Mouse (Mus musculus) kidney, embryonic 16.5 days (tissue): ENCODE results near the gene Coq4. TPM values are rescaled to one million over a fixed set of nuclear protein-coding genes. Genes with fewer than 3 reads are reported as not detected.

Experiments
- ATAC-seq: fragments of 200-750 bp; cut with Nextera tagmentation; 2 replicates; pipeline ENCODE4 v1.8.0; 2017; ENCODE audit warnings: moderate TSS enrichment; ENCODE audit not compliant: low FRiP score, low TSS enrichment
- H3K27ac ChIP-seq: fragments of 300-500 bp; sonication (generic); 2 replicates; pipeline ENCODE4 v1.5.1; 2014; ENCODE audit warnings: low read length
- H3K27me3 ChIP-seq: fragments of 300-500 bp; sonication (generic); 2 replicates; pipeline ENCODE4 v1.6.1; 2014; ENCODE audit warnings: low read length, control low read depth, mixed read lengths; ENCODE audit not compliant: insufficient read depth
- H3K36me3 ChIP-seq: fragments of 300-500 bp; sonication (generic); 2 replicates; pipeline ENCODE4 v1.6.1; 2014; ENCODE audit warnings: low read length, control low read depth, mixed read lengths; ENCODE audit not compliant: insufficient read depth
- H3K4me1 ChIP-seq: fragments of 300-500 bp; sonication (generic); 2 replicates; pipeline ENCODE4 v1.6.1; 2014; ENCODE audit warnings: low read length, control low read depth, mixed read lengths; ENCODE audit not compliant: insufficient read depth
- H3K4me2 ChIP-seq: fragments of 300-500 bp; sonication (generic); replicated peaks from 2 replicates; pipeline ENCODE4 v1.6.1; 2014; ENCODE audit warnings: low read depth, low read length
- H3K4me3 ChIP-seq: fragments of 300-500 bp; sonication (generic); 2 replicates; pipeline ENCODE4 v1.5.1; 2014; ENCODE audit warnings: mild to moderate bottlenecking, low read length
- H3K9ac ChIP-seq: fragments of 300-500 bp; sonication (generic); replicated peaks from 2 replicates; pipeline ENCODE4 v1.6.1; 2014; ENCODE audit warnings: low read length
- H3K9me3 ChIP-seq: fragments of 300-500 bp; sonication (generic); 2 replicates; pipeline ENCODE4 v1.6.1; 2016; ENCODE audit warnings: low read length, control low read depth
- WGBS: fragments of 180-500 bp; shearing (Covaris S2); extraction: QIAGEN DNeasy Blood & Tissue Kit; methylation state at CpG from one replicate; pipeline ENCODE4 v1.1.7; 2014; 5-methylcytosine and 5-hydroxymethylcytosine counted together
- polyA plus RNA-seq: library from polyadenylated mRNA; unstranded; fragments of >200 nt; fragmentation: Nextera tagmentation; extraction: Ambion mirVana; gene quantifications from 2 replicates; pipeline ENCODE4 v1.2.1, GENCODE M21; 2015

Gene Coq4
- polyA plus RNA-seq, 1 experiment from 2014 or later: 44.7 TPM

DNA sequence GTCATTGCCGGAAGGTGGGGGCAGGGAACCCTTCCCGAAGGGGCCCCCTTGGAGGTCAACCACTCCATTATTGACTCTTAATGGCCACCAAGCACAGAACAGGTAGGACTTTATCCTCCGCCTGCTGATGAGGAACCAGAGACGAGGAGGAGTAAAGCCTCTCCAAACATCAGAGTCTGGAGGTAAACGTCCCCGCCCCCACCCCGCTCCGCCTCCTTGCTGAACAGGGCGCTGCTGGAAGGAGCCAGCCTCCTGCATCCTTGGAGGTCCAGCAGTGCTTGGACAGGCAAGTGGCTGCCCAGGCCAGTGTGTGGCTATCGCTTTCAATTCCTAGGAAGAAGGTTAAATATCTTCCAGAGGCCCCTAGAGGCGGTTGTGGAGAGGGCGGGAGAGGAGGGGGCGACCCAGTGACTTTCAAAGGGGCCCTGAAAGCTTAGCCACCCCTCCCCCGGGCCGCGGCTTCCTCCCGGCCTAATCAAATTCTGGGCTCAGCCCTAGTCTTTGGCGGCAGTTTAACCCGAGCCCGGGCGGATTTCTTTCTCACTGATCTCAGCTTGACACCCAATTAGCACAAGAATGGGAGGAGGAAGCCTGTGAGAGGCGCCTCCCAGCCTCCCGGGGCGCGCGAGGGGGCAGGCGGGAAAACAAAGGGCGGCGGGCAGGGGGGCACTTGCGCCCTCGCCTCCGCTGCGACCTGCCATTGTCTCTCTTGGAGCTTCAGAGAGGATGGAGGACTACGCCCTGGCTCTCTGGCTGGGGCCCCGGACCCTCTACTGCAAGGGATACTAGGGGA lies 32.9 kb downstream of the Coq4 start, which contains the start of gene Urm1:
Urm1 (plus strand) TSS at position 51 of the 793 bp plus-strand sequence.
- H3K27ac ChIP-seq: peak within 1 kb of the TSS; percentile 99
- H3K9me3 ChIP-seq: no peaks in the 10 kb centered on the region
- H3K27me3 ChIP-seq: no peaks in the 10 kb centered on the region
- WGBS: under 1% methylated on average over 35 of the region's 35 CpGs
- peak; percentile 91 for ATAC-seq
- peak within 1 kb of the TSS; percentile 47 for H3K4me3 ChIP-seq
- peak within 1 kb of the TSS; percentile 61 for H3K4me2 ChIP-seq
- H3K4me1 ChIP-seq: peaks cover 36% of the 10 kb centered on the region
- peaks cover 9% of the 10 kb centered on the region; the same call in 1 of the 2 replicates for H3K36me3 ChIP-seq
- peak within 1 kb of the TSS; percentile 72 for H3K9ac ChIP-seq

DNA sequence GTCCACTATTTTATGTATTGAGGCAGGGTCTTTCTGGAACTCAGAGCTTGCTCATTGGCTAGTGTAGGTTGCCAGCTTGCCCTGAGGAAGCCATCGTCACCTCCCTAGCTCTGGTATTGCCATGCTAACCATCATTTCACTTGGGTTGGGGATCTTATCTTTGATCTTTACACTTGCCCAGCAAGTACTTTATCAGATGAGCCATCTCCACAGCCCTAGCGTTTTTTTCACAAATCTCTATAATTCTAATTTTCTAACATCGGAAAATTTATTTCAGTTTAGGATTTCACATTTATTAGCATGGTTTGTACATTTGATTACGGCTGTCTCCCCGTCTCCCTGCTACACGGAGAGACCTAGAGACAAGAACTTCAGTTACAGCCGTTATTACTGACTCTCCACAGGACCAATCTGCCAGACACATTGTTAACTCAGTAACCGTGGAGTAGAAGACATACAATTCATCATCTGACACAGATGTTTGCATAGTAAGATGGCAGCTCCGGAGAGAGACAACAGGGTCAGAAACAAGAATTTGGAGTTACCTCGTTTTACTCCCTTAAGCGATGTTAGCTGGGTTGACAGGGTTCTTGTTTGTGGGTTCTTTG lies 39.1 kb downstream of the Coq4 start:
- Histone ChIP-seq H3K4me3 (peak overlapping the region; percentile 91), H3K36me3 (no peaks in the 10 kb centered on the region), H3K27me3 (no peaks in the 10 kb centered on the region), H3K4me2 (peak overlapping the region; percentile 79), H3K27ac (peak overlapping the region; percentile 98), H3K4me1 (peaks cover 22% of the 10 kb centered on the region), H3K9me3 (no peaks in the 10 kb centered on the region), H3K9ac (peak overlapping the region; percentile 92)
- 4% methylated on average over 11 of the region's 11 CpGs for WGBS
- peak; percentile 13; the same call in 1 of the 2 replicates for ATAC-seq

DNA sequence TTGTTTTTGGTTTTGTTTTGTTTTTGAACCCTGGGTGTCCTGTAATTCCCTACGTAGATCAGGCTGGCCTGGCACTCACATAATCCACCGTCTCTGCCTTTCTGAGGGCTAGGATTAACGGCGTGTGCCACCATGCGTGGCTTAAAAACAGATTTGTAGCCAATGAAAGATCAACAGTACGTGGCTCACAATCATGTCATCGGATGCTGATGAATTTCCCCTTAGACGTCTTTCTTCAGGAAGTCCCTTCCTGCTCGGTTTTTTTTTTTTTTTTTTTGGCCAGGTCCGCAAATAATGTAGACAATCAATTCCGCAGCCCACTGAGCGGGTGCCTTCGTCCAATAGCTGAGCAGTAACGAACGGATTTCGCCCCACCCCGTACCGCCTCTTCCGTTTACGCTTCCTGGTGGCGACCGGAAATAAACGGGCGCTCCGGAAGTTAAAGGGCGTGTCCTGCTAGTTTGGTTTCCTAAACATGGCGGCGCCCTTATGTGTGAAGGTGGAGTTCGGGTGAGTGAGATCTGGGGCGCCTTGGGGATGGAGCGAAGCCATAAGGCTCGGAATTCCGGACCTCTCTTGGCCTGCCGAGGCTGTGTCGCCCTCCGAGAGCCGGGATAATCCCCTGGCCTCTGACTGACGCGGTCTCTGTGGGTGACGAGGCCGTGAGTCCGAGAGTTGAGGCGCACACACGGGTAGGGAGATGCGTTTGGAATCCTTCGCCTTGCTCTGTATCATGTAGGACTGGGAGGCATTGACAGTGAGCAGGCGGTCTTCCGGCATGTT lies 39.8 kb downstream of the Coq4 start:
- H3K36me3 ChIP-seq: no peaks in the 10 kb centered on the region
- WGBS: under 1% methylated on average over 48 of the region's 48 CpGs
- peaks cover 19% of the 10 kb centered on the region for H3K4me1 ChIP-seq
- H3K27me3 ChIP-seq: no peaks in the 10 kb centered on the region
- H3K4me2 ChIP-seq: peak overlapping the region; percentile 92
- H3K9me3 ChIP-seq: no peaks in the 10 kb centered on the region
- peak; percentile 96 for ATAC-seq
- peak overlapping the region; percentile 92 for H3K9ac ChIP-seq
- peak overlapping the region; percentile 98 for H3K27ac ChIP-seq
- H3K4me3 ChIP-seq: peak overlapping the region; percentile 91

DNA sequence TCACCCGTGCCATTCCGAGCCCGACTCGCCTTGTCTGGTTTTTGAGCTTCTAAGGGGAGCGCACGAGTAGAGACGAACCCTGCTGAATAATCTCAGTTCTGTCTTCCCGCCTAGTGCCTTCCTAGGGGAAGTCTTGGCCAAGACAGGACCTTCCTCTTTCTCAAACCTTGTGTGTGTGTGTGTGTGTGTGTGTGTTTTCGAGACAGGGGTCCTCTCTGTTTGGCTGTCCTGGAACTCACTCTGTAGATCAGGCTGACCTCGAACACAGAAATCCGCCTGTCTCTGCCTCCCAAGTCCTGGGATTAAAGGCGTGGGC lies 40.4 kb downstream of the Coq4 start:
- Histone ChIP-seq H3K36me3 (no peaks in the 10 kb centered on the region), H3K9ac (peak overlapping the region; percentile 87), H3K4me2 (peak overlapping the region; percentile 92), H3K4me1 (peaks cover 19% of the 10 kb centered on the region), H3K27ac (peak overlapping the region; percentile 3; the same call in 1 of the 2 replicates), H3K4me3 (peak overlapping the region; percentile 91), H3K9me3 (no peaks in the 10 kb centered on the region), H3K27me3 (no peaks in the 10 kb centered on the region)
- peak; percentile 3; the same call in 1 of the 2 replicates for ATAC-seq
- 2% methylated on average over 12 of the region's 12 CpGs for WGBS

GRCm38 (mm10) chr2:29831106-29831505 lies 43.8 kb downstream of the Coq4 start:
- Histone ChIP-seq H3K36me3 (0 out of 2 replicates have a peak, but pooled peaks cover 6% of the 10 kb centered on the region), H3K4me2 (no peak overlapping the region), H3K9ac (no peak overlapping the region), H3K4me3 (no peak overlapping the region), H3K9me3 (no peaks in the 10 kb centered on the region), H3K27ac (no peak overlapping the region), H3K4me1 (peaks cover 16% of the 10 kb centered on the region), H3K27me3 (no peaks in the 10 kb centered on the region)
- ATAC-seq: no peak
- WGBS: 93% methylated on average over 4 of the region's 4 CpGs

- Histone ChIP-seq H3K4me1 (peaks cover 2% of the 10 kb centered on the region; the same call in 1 of the 2 replicates), H3K9ac (no peak overlapping the region), H3K4me2 (no peak overlapping the region), H3K36me3 (0 out of 2 replicates have a peak, but pooled peaks cover 16% of the 10 kb centered on the region), H3K27ac (no peak overlapping the region), H3K4me3 (no peak overlapping the region), H3K27me3 (no peaks in the 10 kb centered on the region), H3K9me3 (no peaks in the 10 kb centered on the region)
- ATAC-seq: no peak
- WGBS: 90% methylated on average over 5 of the region's 5 CpGs
These were observed 46.5 kb downstream of the Coq4 start for GRCm38 (mm10) chr2:29833796-29834195.

GRCm38 (mm10) chr2:29835391-29835899 lies 48.2 kb downstream of the Coq4 start:
- no peak overlapping the region for H3K4me2 ChIP-seq
- H3K4me1 ChIP-seq: no peaks in the 10 kb centered on the region
- no peak overlapping the region for H3K9ac ChIP-seq
- H3K4me3 ChIP-seq: no peak overlapping the region
- H3K27ac ChIP-seq: no peak overlapping the region
- H3K27me3 ChIP-seq: no peaks in the 10 kb centered on the region
- H3K36me3 ChIP-seq: 0 out of 2 replicates have a peak, but pooled peaks cover 16% of the 10 kb centered on the region
- H3K9me3 ChIP-seq: no peaks in the 10 kb centered on the region
- WGBS: 59% methylated on average over 2 of the region's 2 CpGs
- no peak for ATAC-seq

DNA sequence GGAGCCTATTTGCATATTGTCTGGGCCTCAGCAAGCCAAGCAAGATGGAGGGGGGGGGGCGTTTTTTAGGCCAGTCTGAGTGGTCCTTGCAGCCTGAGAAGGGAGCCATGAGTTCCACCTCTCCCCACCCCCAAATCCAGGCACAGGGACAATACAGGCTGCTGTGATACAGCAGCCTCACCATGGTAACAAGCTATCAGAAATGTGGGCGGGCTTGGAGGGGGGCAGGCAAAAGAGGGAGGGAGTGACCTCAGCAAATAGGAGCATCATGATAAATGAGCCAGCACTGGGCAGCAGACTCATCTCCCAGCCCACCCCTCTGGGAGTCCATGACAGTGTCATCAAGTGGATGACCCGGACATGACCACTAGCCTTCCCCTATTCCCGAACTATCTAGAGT lies 52.2 kb downstream of the Coq4 start:
- Histone ChIP-seq H3K4me2 (no peak overlapping the region), H3K27ac (no peak overlapping the region), H3K4me3 (no peak overlapping the region), H3K27me3 (peaks cover 14% of the 10 kb centered on the region), H3K4me1 (no peaks in the 10 kb centered on the region), H3K36me3 (peaks cover 42% of the 10 kb centered on the region), H3K9ac (no peak overlapping the region), H3K9me3 (no peaks in the 10 kb centered on the region)
- 60% methylated on average over 4 of the region's 4 CpGs for WGBS
- ATAC-seq: no peak

DNA sequence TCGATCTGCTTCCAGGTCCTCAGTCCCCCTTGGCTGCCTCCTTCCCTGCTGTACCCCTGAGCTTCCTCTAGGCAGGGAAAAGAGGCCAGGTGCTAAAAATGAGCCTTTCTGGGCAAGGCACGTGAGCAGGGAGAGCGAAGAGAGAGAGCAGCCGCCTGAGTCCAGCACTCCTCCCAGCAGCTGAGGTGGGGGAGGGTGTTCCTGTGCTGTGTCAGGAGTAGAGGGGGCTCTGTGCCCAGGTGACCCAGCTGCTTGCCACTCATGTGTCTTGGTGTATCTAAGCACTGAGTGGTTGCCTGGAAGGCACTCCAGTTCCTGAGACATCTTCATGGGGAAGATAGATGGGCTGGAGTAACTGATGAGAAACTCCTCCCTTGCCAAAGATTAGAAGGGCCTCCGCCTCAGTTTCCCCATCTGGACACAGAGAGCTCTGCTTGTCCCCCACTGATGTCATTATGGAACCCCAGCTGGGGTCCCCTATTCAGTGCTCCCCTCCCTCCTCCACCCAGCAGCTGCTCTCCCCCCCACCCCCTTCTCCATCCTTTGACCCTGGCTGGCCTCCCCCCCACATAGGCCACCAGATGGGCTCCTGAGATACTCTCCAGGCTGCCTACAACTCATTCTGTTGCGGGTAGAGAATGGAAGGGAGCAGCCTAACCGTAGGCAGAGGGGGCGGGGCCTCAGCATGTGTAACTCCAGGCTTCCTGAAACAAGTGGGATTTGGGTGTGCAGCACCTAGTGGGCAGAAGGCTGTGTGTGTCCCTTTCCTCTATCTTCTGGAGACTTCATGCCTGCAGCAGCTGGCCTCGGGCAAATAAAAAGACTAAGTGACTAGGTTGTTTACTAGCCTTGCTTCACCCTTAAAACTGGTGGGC lies 56.2 kb downstream of the Coq4 start:
- H3K9ac ChIP-seq: no peak overlapping the region
- H3K9me3 ChIP-seq: no peaks in the 10 kb centered on the region
- no peak overlapping the region for H3K4me2 ChIP-seq
- ATAC-seq: no peak
- H3K27me3 ChIP-seq: peaks cover 46% of the 10 kb centered on the region
- no peak overlapping the region for H3K4me3 ChIP-seq
- H3K27ac ChIP-seq: no peak overlapping the region
- H3K36me3 ChIP-seq: peaks cover 32% of the 10 kb centered on the region
- 70% methylated on average over 9 of the region's 9 CpGs for WGBS
- peaks cover 12% of the 10 kb centered on the region for H3K4me1 ChIP-seq
